8 mouse cellular contexts compared by ENCODE assay signal in genomic region chr12:21315923-21316868, GRCm38 (mm10). TPM values are rescaled to one million over a fixed set of nuclear protein-coding genes. Genes with fewer than 3 reads are reported as not detected.
DNase-seq lines count a peak whose midpoint lies in the region; ATAC-seq lines count a peak whose summit lies in the region.

Gene Iah1, plus strand, starts transcription at chr12:21316389.

- H3K9ac ChIP-seq in forebrain, embryonic 11.5 days (ENCODE audit: low read length): peak within 1 kb of the TSS; percentile 77
- peak within 1 kb of the TSS; percentile 84 for H3K9ac ChIP-seq in heart, embryonic 16.5 days (ENCODE audit: low read length)
- H3K9ac ChIP-seq in liver, embryonic 15.5 days: peak within 1 kb of the TSS; percentile 68
- H3K9ac ChIP-seq in neural tube, embryonic 12.5 days: peak within 1 kb of the TSS; percentile 80

- ATAC-seq in forebrain, embryonic 11.5 days (replicated peaks; ENCODE audit: low FRiP score): peak; percentile 92
- peak; percentile 90 for ATAC-seq in heart, embryonic 16.5 days (replicated peaks; ENCODE audit: extremely low read depth, insufficient read depth, low FRiP score)
- peak; percentile 92 for ATAC-seq in liver, embryonic 15.5 days (ENCODE audit: insufficient read depth)
- ATAC-seq in neural tube, embryonic 12.5 days (ENCODE audit: low FRiP score, low read depth): peak; percentile 86

- peak within 1 kb of the TSS; percentile 79 for H3K4me2 ChIP-seq in forebrain, embryonic 11.5 days (ENCODE audit: low read depth, low read length, severe bottlenecking)
- peak within 1 kb of the TSS; percentile 82 for H3K4me2 ChIP-seq in heart, embryonic 16.5 days (ENCODE audit: low read depth, low read length)
- peak within 1 kb of the TSS; percentile 79 for H3K4me2 ChIP-seq in liver, embryonic 15.5 days
- peak within 1 kb of the TSS; percentile 68 for H3K4me2 ChIP-seq in neural tube, embryonic 12.5 days (replicated peaks)

- no peak within 1 kb of the TSS for H3K27ac ChIP-seq in forebrain, embryonic 11.5 days (ENCODE audit: low read depth, low read length)
- peak within 1 kb of the TSS; percentile 73 for H3K27ac ChIP-seq in heart, embryonic 16.5 days (ENCODE audit: low read length)
- peak within 1 kb of the TSS; percentile 73 for H3K27ac ChIP-seq in liver, embryonic 15.5 days (replicated peaks)
- 0 out of 2 replicates have a peak within 1 kb of the TSS, but pooled peaks have one; percentile 2 for H3K27ac ChIP-seq in neural tube, embryonic 12.5 days

- H3K4me1 ChIP-seq in forebrain, embryonic 11.5 days (replicated peaks; ENCODE audit: control insufficient read depth, insufficient read depth, low read length): peaks cover 3% of the 10 kb centered on the region; the same call in 1 of the 2 replicates
- peaks cover 9% of the 10 kb centered on the region for H3K4me1 ChIP-seq in heart, embryonic 16.5 days (ENCODE audit: control insufficient read depth, insufficient read depth, low read length)
- H3K4me1 ChIP-seq in liver, embryonic 15.5 days (replicated peaks): peaks cover 32% of the 10 kb centered on the region
- peaks cover 4% of the 10 kb centered on the region for H3K4me1 ChIP-seq in neural tube, embryonic 12.5 days

- H3K9me3 ChIP-seq in forebrain, embryonic 11.5 days (ENCODE audit: control insufficient read depth, low read length): no peaks in the 10 kb centered on the region
- H3K9me3 ChIP-seq in heart, embryonic 16.5 days (replicated peaks; ENCODE audit: control insufficient read depth, low read length): no peaks in the 10 kb centered on the region
- no peaks in the 10 kb centered on the region for H3K9me3 ChIP-seq in liver, embryonic 15.5 days (replicated peaks)
- H3K9me3 ChIP-seq in neural tube, embryonic 12.5 days: no peaks in the 10 kb centered on the region

- H3K27me3 ChIP-seq in forebrain, embryonic 11.5 days (ENCODE audit: control insufficient read depth, insufficient read depth, low read length): no peaks in the 10 kb centered on the region
- H3K27me3 ChIP-seq in heart, embryonic 16.5 days (ENCODE audit: control insufficient read depth, insufficient read depth, low read length): no peaks in the 10 kb centered on the region
- no peaks in the 10 kb centered on the region for H3K27me3 ChIP-seq in liver, embryonic 15.5 days
- no peaks in the 10 kb centered on the region for H3K27me3 ChIP-seq in neural tube, embryonic 12.5 days (replicated peaks)

- 3% methylated on average over 59 of the region's 59 CpGs for WGBS in forebrain, embryonic 11.5 days
- 2% methylated on average over 59 of the region's 59 CpGs for WGBS in heart, embryonic 16.5 days
- WGBS in liver, embryonic 15.5 days (ENCODE audit: insufficient replicate concordance): 3% methylated on average over 59 of the region's 59 CpGs
- WGBS in neural tube, embryonic 12.5 days: 3% methylated on average over 59 of the region's 59 CpGs

- H3K4me3 ChIP-seq in forebrain, embryonic 11.5 days (ENCODE audit: low read depth, low read length): peak within 1 kb of the TSS; percentile 69
- peak within 1 kb of the TSS; percentile 82 for H3K4me3 ChIP-seq in heart, embryonic 16.5 days (ENCODE audit: low read length)
- peak within 1 kb of the TSS; percentile 75 for H3K4me3 ChIP-seq in liver, embryonic 15.5 days (replicated peaks)
- H3K4me3 ChIP-seq in neural tube, embryonic 12.5 days: peak within 1 kb of the TSS; percentile 72

- peak; percentile 77 to 83 for DNase-seq in CD8-positive naive resting alpha-beta T cell, adult 2 months (ENCODE audit: low read depth in 2 of 2, low spot score in 2 of 2)
- DNase-seq in c-Kit-positive CD71-positive TER-119-negative erythroid progenitor cells, embryonic 14.5 days (ENCODE audit: low read depth): peak; percentile 71
- DNase-seq in forebrain, embryonic 11.5 days (ENCODE audit: low spot score): peak; percentile 91
- peak; percentile 90 to 95 for DNase-seq in kidney, postnatal 36 days
- peak; percentile 56 for DNase-seq in telencephalon, adult 2 months (ENCODE audit: low read depth, low spot score)

- no peaks in the 10 kb centered on the region; the same call in 1 of the 2 replicates for H3K36me3 ChIP-seq in forebrain, embryonic 11.5 days (ENCODE audit: control insufficient read depth, insufficient read depth, low read length)
- peaks cover 23% of the 10 kb centered on the region for H3K36me3 ChIP-seq in heart, embryonic 16.5 days (ENCODE audit: control insufficient read depth, insufficient read depth)
- H3K36me3 ChIP-seq in liver, embryonic 15.5 days (replicated peaks): peaks cover 35% of the 10 kb centered on the region
- H3K36me3 ChIP-seq in neural tube, embryonic 12.5 days: peaks cover 41% of the 10 kb centered on the region

RNA-seq across cellular contexts. Expression of gene Iah1, which starts in this region (rescaled TPM):
- polyA plus RNA-seq in forebrain, embryonic 11.5 days (2014; fragmentation: Nextera tagmentation; extraction: Ambion mirVana): 45.0 and 48.4 TPM in 2 replicates
- 42.2 and 46.5 TPM in 2 replicates for polyA plus RNA-seq in heart, embryonic 16.5 days (2015; fragmentation: Nextera tagmentation; extraction: Ambion mirVana)
- 39.6 and 41.8 TPM in 2 replicates for polyA plus RNA-seq in liver, embryonic 15.5 days (2015; fragmentation: Nextera tagmentation; extraction: Ambion mirVana)
- 36.3 and 41.0 TPM in 2 replicates for polyA plus RNA-seq in neural tube, embryonic 12.5 days (2016; fragmentation: Nextera tagmentation; extraction: Ambion mirVana)
